Mouse (Mus musculus) spleen, adult 2 months (tissue): Measurements from ENCODE around the gene Ppa1. TPM values are rescaled to one million over a fixed set of nuclear protein-coding genes. Genes with fewer than 3 reads are reported as not detected.

Experiments used
- DNase-seq, 2 experiments: peaks; one replicate each; pipeline versions ENCODE4 v3.0.0 to v3.0.0-alpha.2; 2012 to 2021; ENCODE audit warnings: low spot score in 2 of 2, low read depth in 1 of 2
- H3K27ac ChIP-seq: fragments of 200-500 bp; 2 replicates; pipeline ENCODE4 v1.5.1; 2012; ENCODE audit warnings: low read length, inconsistent platforms; ENCODE audit not compliant: insufficient read depth
- H3K27me3 ChIP-seq: fragments of 200-500 bp; 2 replicates; pipeline ENCODE4 v1.6.1; 2012; ENCODE audit warnings: mild to moderate bottlenecking, moderate library complexity, low read length, inconsistent platforms; ENCODE audit not compliant: control insufficient read depth, insufficient read depth
- H3K36me3 ChIP-seq: fragments of 200-500 bp; 2 replicates; pipeline ENCODE4 v1.6.1; 2012; ENCODE audit warnings: mild to moderate bottlenecking, low read length, inconsistent platforms; ENCODE audit not compliant: control insufficient read depth, insufficient read depth
- H3K4me1 ChIP-seq: fragments of 200-500 bp; 2 replicates; pipeline ENCODE4 v1.6.1; 2011; ENCODE audit warnings: inconsistent platforms; ENCODE audit not compliant: control insufficient read depth, insufficient read depth, insufficient read length
- H3K4me3 ChIP-seq: fragments of 200-500 bp; 2 replicates; pipeline ENCODE4 v1.5.1; 2011; ENCODE audit warnings: mild to moderate bottlenecking, inconsistent platforms; ENCODE audit not compliant: insufficient read depth, insufficient read length; ENCODE audit errors: extremely low read depth
- CTCF ChIP-seq: fragments of 200-500 bp; IDR thresholded peaks from 2 replicates; pipeline ENCODE4 v1.5.1; 2011; ENCODE audit warnings: mild to moderate bottlenecking, inconsistent platforms; ENCODE audit not compliant: insufficient read depth, insufficient read length, insufficient replicate concordance; ENCODE audit errors: extremely low read depth
- POLR2A ChIP-seq: fragments of 200-500 bp; IDR thresholded peaks from 2 replicates; pipeline ENCODE4 v1.6.1; 2011; ENCODE audit warnings: low read depth, low read length, inconsistent platforms
- WGBS: fragments of 180-500 bp; shearing (Covaris S2); methylation state at CpG from one replicate; pipeline ENCODE4 v1.1.7; 2018; 5-methylcytosine and 5-hydroxymethylcytosine counted together
- polyA plus RNA-seq: library from polyadenylated mRNA; depleted of rRNA; stranded (reverse); fragments of >200 nt; gene quantifications from 2 replicates; pipeline ENCODE4 v1.2.3, GENCODE M21; 2012

Ppa1 gene
- polyA plus RNA-seq, 1 experiment, result 8.2 TPM

- Histone ChIP-seq H3K4me3 (no peak overlapping the region), H3K4me1 (peaks cover 14% of the 10 kb centered on the region), H3K27me3 (no peaks in the 10 kb centered on the region), H3K27ac (no peak overlapping the region), H3K36me3 (peaks cover 18% of the 10 kb centered on the region)
- WGBS, result 86% methylated on average over 4 of the region's 4 CpGs
- no peak for TF ChIP-seq CTCF
- no peak for TF ChIP-seq POLR2A
- no peak for DNase-seq
Measured at GRCm38 (mm10) chr10:61693563-61693962, 45.2 kb downstream of the Ppa1 start.

GRCm38 (mm10) chr10:61694870-61695670 is 46.7 kb downstream of the Ppa1 start, which contains the start of gene Tysnd1:
Tysnd1 (plus strand) TSS chr10:61695514.
- Histone ChIP-seq H3K4me1 (peaks cover 14% of the 10 kb centered on the region), H3K36me3 (peaks cover 11% of the 10 kb centered on the region), H3K27ac (peak within 1 kb of the TSS; percentile 19), H3K4me3 (peak within 1 kb of the TSS; percentile 85), H3K27me3 (no peaks in the 10 kb centered on the region)
- DNase-seq, result peak; percentile 87 to 92
- peak; percentile 33; the same call in 1 of the 2 replicates for TF ChIP-seq POLR2A
- no peak for TF ChIP-seq CTCF
- 1% methylated on average over 42 of the region's 42 CpGs for WGBS

- Histone ChIP-seq H3K27me3 (no peaks in the 10 kb centered on the region), H3K4me3 (peak overlapping the region; percentile 85), H3K4me1 (peaks cover 14% of the 10 kb centered on the region), H3K27ac (peak overlapping the region; percentile 19), H3K36me3 (peaks cover 11% of the 10 kb centered on the region)
- DNase-seq, result peak in 1 of 2 experiments; percentile 10
- TF ChIP-seq CTCF (no peak), POLR2A (no peak)
- 1% methylated on average over 105 of the region's 111 CpGs for WGBS
Measured at GRCm38 (mm10) chr10:61695703-61696559, 47.6 kb downstream of the Ppa1 start.

- no peaks in the 10 kb centered on the region for H3K27me3 ChIP-seq
- H3K4me1 ChIP-seq, result peaks cover 14% of the 10 kb centered on the region
- DNase-seq, result no peak
- 19% methylated on average over 19 of the region's 19 CpGs for WGBS
- TF ChIP-seq POLR2A, result no peak
- TF ChIP-seq CTCF, result no peak
- peak overlapping the region; percentile 85; the same call in 1 of the 2 replicates for H3K4me3 ChIP-seq
- no peak overlapping the region for H3K27ac ChIP-seq
- H3K36me3 ChIP-seq, result peaks cover 9% of the 10 kb centered on the region
Measured at GRCm38 (mm10) chr10:61696560-61696823, 48.1 kb downstream of the Ppa1 start.

- Histone ChIP-seq H3K36me3 (peaks cover 11% of the 10 kb centered on the region), H3K27ac (no peak overlapping the region), H3K4me1 (peaks cover 14% of the 10 kb centered on the region), H3K27me3 (no peaks in the 10 kb centered on the region), H3K4me3 (no peak overlapping the region)
- DNase-seq, result no peak
- TF ChIP-seq POLR2A (no peak), CTCF (no peak)
- WGBS, result 87% methylated on average over 2 of the region's 2 CpGs
Measured at GRCm38 (mm10) chr10:61697028-61697427, 48.7 kb downstream of the Ppa1 start.

- WGBS, result 87% methylated on average over 4 of the region's 4 CpGs
- H3K27ac ChIP-seq, result no peak overlapping the region
Measured at GRCm38 (mm10) chr10:61704663-61705062, 56.3 kb downstream of the Ppa1 start.

More at GRCm38 (mm10) chr10:61704663-61705062, 56.3 kb downstream of the Ppa1 start:
- no peaks in the 10 kb centered on the region for H3K4me1 ChIP-seq
- peaks cover 13% of the 10 kb centered on the region for H3K36me3 ChIP-seq
- DNase-seq, result no peak
- no peak for TF ChIP-seq POLR2A
- no peak for TF ChIP-seq CTCF
- no peak overlapping the region for H3K4me3 ChIP-seq
- no peaks in the 10 kb centered on the region for H3K27me3 ChIP-seq
